Mouse (Mus musculus) lung, postnatal 25 days (tissue): ENCODE data around the gene Gm6337.
"Not testable (repeated sequence)": the region's sequence is repeated elsewhere in the genome, so short reads cannot be mapped to it uniquely, and the experiment has no call there.

Experiments
- DNase-seq: peaks from one replicate; pipeline ENCODE4 v3.0.0; 2022; ENCODE audit warnings: low spot score

Gene Gm6337

GRCm38 (mm10) chr14:6058167-6058566 is at the start of gene Gm6337:
TSS of gene Gm6337 (minus strand) at chr14:6058267.
- DNase-seq, result not testable (repeated sequence)

- DNase-seq, result not testable (repeated sequence)
Observed at GRCm38 (mm10) chr14:6107500-6107899, 49.4 kb upstream of the Gm6337 start.

GRCm38 (mm10) chr14:6093842-6094241 is 35.8 kb upstream of the Gm6337 start, which contains the start of gene Gm8206:
TSS of gene Gm8206 (minus strand) at chr14:6093942.
- DNase-seq, result not testable (repeated sequence)
